Mouse (Mus musculus) heart, adult 2 months (tissue): Measurements from ENCODE around the gene Gpr19. TPM values are rescaled to one million over a fixed set of nuclear protein-coding genes. Genes with fewer than 3 reads are reported as not detected.
A peak's percentile ranks its signal among the peaks of the same experiment; 100 is the strongest.

Source experiments
- DNase-seq, 2 experiments: peaks; one replicate each; pipeline ENCODE4 v3.0.0; 2021
- H3K27ac ChIP-seq: fragments of 200-600 bp; 2 replicates; pipeline ENCODE4 v1.8.1; 2022
- H3K27me3 ChIP-seq: fragments of 200-500 bp; 2 replicates; pipeline ENCODE4 v1.6.1; 2012; ENCODE audit warnings: mild to moderate bottlenecking, low read length, inconsistent platforms, mixed read lengths; ENCODE audit not compliant: control insufficient read depth, insufficient read depth
- H3K36me3 ChIP-seq: fragments of 200-500 bp; 2 replicates; pipeline ENCODE4 v1.6.1; 2012; ENCODE audit warnings: low read length, inconsistent platforms; ENCODE audit not compliant: control insufficient read depth, insufficient read depth
- H3K4me1 ChIP-seq: fragments of 200-500 bp; 2 replicates; pipeline ENCODE4 v1.6.1; 2011; ENCODE audit warnings: low read length; ENCODE audit not compliant: control insufficient read depth, insufficient read depth
- H3K4me3 ChIP-seq: fragments of 200-600 bp; 2 replicates; pipeline ENCODE4 v1.8.1; 2022
- H3K79me2 ChIP-seq: fragments of 200-500 bp; replicated peaks from 2 replicates; pipeline ENCODE4 v1.6.1; 2012; ENCODE audit warnings: mild to moderate bottlenecking, inconsistent platforms, low read length, moderate library complexity, mixed read lengths; ENCODE audit not compliant: control insufficient read depth, insufficient read depth
- H3K9ac ChIP-seq: fragments of 200-500 bp; 2 replicates; pipeline ENCODE4 v1.6.1; 2012; ENCODE audit warnings: low read depth, mild to moderate bottlenecking, control low read depth, inconsistent platforms, low read length, mixed read lengths
- CTCF ChIP-seq: fragments of 200-600 bp; IDR thresholded peaks from 2 replicates; pipeline ENCODE4 v1.8.1; 2022; ENCODE audit warnings: antibody characterized with exemption, mild to moderate bottlenecking, moderate library complexity
- EP300 ChIP-seq: fragments of 200-500 bp; IDR thresholded peaks from 2 replicates; pipeline ENCODE4 v1.6.1; 2011; ENCODE audit warnings: low read depth, low read length, control low read depth; ENCODE audit not compliant: insufficient read depth
- POLR2A ChIP-seq: fragments of 200-500 bp; IDR thresholded peaks from 2 replicates; pipeline ENCODE4 v1.6.1; 2011; ENCODE audit warnings: mild to moderate bottlenecking, low read depth, low read length, control low read depth; ENCODE audit not compliant: insufficient read depth
- WGBS: fragments of 180-500 bp; shearing (Covaris S2); methylation state at CpG from one replicate; pipeline ENCODE4 v1.1.7; 2018; 5-methylcytosine and 5-hydroxymethylcytosine counted together
- intact Hi-C: fragments of 180-260 bp; cut with DNase I; formaldehyde crosslinking; loops from one replicate; pipeline ENCODE4 v1.15.1; 2025
- polyA plus RNA-seq: library from polyadenylated mRNA; depleted of rRNA; stranded (reverse); fragments of >200 nt; gene quantifications from 2 replicates; pipeline ENCODE4 v1.2.3, GENCODE M21; 2012
- total RNA-seq, 2 experiments: library from RNA; stranded (reverse); gene quantifications; 2 replicates each; pipeline ENCODE4 v1.2.3; 2021

Gpr19 gene
- total and polyA plus RNA-seq, 3 experiments = 3.2 to 6.1 (median 4.8) TPM

GRCm38 (mm10) chr6:134929926-134930325 is 31.5 kb upstream of the Gpr19 start:
- H3K4me1 ChIP-seq = peaks cover 3% of the 10 kb centered on the region
- no peaks in the 10 kb centered on the region for H3K79me2 ChIP-seq
- H3K4me3 ChIP-seq = no peak overlapping the region
- no peak for TF ChIP-seq EP300
- no peak for TF ChIP-seq POLR2A
- no peak for TF ChIP-seq CTCF
- 44% methylated on average over 4 of the region's 4 CpGs for WGBS
- no peaks in the 10 kb centered on the region for H3K27me3 ChIP-seq
- H3K27ac ChIP-seq = no peak overlapping the region
- no peaks in the 10 kb centered on the region; the same call in 1 of the 2 replicates for H3K36me3 ChIP-seq
- DNase-seq = no peak
- H3K9ac ChIP-seq = no peak overlapping the region
- intact Hi-C loops = loop anchor here (2.0 kb wide), 1 partner anchor 17 kb away; no protein-coding TSS in a partner anchor

- Histone ChIP-seq H3K27me3 (no peaks in the 10 kb centered on the region), H3K79me2 (no peaks in the 10 kb centered on the region), H3K27ac (peak overlapping the region; percentile 89), H3K4me1 (peaks cover 3% of the 10 kb centered on the region), H3K36me3 (peaks cover 3% of the 10 kb centered on the region), H3K9ac (peak overlapping the region; percentile 58), H3K4me3 (peak overlapping the region; percentile 78)
- 2% methylated on average over 15 of the region's 15 CpGs for WGBS
- intact Hi-C loops = loop anchor here (1.0 kb wide), 1 partner anchor 9 kb away; the partner anchor contains the start of gene Cdkn1b
- TF ChIP-seq CTCF = no peak
- no peak for TF ChIP-seq POLR2A
- TF ChIP-seq EP300 = no peak
- DNase-seq = peak; percentile 57 to 58
Observed at GRCm38 (mm10) chr6:134928889-134929310, 30.5 kb upstream of the Gpr19 start.

GRCm38 (mm10) chr6:134928096-134928888 is 29.9 kb upstream of the Gpr19 start:
- H3K9ac ChIP-seq = peak overlapping the region; percentile 78
- TF ChIP-seq CTCF (no peak), EP300 (peak; percentile 50; the same call in 1 of the 2 replicates), POLR2A (peak; percentile 93)
- peaks cover 3% of the 10 kb centered on the region for H3K4me1 ChIP-seq
- DNase-seq = peak; percentile 85 to 92
- H3K36me3 ChIP-seq = peaks cover 9% of the 10 kb centered on the region
- under 1% methylated on average over 63 of the region's 63 CpGs for WGBS
- H3K27ac ChIP-seq = peak overlapping the region; percentile 89
- no peaks in the 10 kb centered on the region; the same call in 1 of the 2 replicates for H3K79me2 ChIP-seq
- H3K27me3 ChIP-seq = no peaks in the 10 kb centered on the region
- intact Hi-C loops = loop anchor here (1.0 kb wide), 1 partner anchor 8 kb away; the partner anchor contains the start of gene Cdkn1b
- peak overlapping the region; percentile 78 for H3K4me3 ChIP-seq

- no peak for DNase-seq
- Histone ChIP-seq H3K4me1 (no peaks in the 10 kb centered on the region; the same call in 1 of the 2 replicates), H3K79me2 (no peaks in the 10 kb centered on the region; the same call in 1 of the 2 replicates), H3K9ac (peak overlapping the region; percentile 83), H3K4me3 (peak overlapping the region; percentile 78), H3K36me3 (peaks cover 12% of the 10 kb centered on the region), H3K27me3 (no peaks in the 10 kb centered on the region), H3K27ac (peak overlapping the region; percentile 89)
- WGBS = under 1% methylated on average over 13 of the region's 13 CpGs
- intact Hi-C loops = loop anchor here (1.0 kb wide), 1 partner anchor 7 kb away; the partner anchor contains the start of gene Cdkn1b
- TF ChIP-seq POLR2A = no peak
- TF ChIP-seq EP300 = no peak
- no peak for TF ChIP-seq CTCF
Observed at GRCm38 (mm10) chr6:134927595-134928095, 29.3 kb upstream of the Gpr19 start.

GRCm38 (mm10) chr6:134926803-134927594 is 28.6 kb upstream of the Gpr19 start:
- H3K4me3 ChIP-seq = peak overlapping the region; percentile 78
- peaks cover 19% of the 10 kb centered on the region for H3K36me3 ChIP-seq
- DNase-seq = peak; percentile 79 to 83
- under 1% methylated on average over 62 of the region's 63 CpGs for WGBS
- H3K4me1 ChIP-seq = no peaks in the 10 kb centered on the region; the same call in 1 of the 2 replicates
- H3K9ac ChIP-seq = peak overlapping the region; percentile 83
- no peaks in the 10 kb centered on the region; the same call in 1 of the 2 replicates for H3K79me2 ChIP-seq
- H3K27ac ChIP-seq = peak overlapping the region; percentile 89
- no peaks in the 10 kb centered on the region for H3K27me3 ChIP-seq
- no peak for TF ChIP-seq CTCF
- no peak for TF ChIP-seq EP300
- TF ChIP-seq POLR2A = no peak
- intact Hi-C loops = no loop called here
